Mouse (Mus musculus) liver, embryonic 14.5 days (tissue): ENCODE results near the gene Zmym3.
"Not testable (repeated sequence)": the region's sequence is repeated elsewhere in the genome, so short reads cannot be mapped to it uniquely, and the experiment has no call there.

Experiments
- CTCF ChIP-seq: IDR thresholded peaks from 2 replicates; pipeline ENCODE4 v1.5.1; 2016; ENCODE audit warnings: antibody characterized with exemption, low read depth, control low read depth
- EP300 ChIP-seq: IDR thresholded peaks from 2 replicates; pipeline ENCODE4 v1.6.1; 2016; ENCODE audit warnings: antibody characterized with exemption, low read depth

DNA sequence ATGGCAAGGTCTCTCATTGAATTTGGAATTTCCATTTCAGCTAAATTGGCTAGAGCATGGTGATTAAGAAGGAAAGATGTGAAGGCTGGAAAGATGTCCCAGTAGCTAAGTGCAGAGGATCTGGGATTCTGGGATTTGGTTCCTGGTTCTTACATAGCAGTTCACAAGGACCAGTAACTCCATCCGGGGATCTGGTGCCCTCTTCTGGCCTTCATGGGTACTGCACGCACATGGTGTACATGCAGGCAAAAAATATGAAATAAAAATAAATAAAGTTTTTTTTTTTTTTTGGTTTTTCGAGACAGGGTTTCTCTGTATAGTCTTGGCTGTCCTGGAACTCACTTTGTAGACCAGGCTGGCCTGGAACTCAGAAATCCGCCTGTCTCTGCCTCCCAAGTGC, 61.7 kb downstream of the Zmym3 start:
- TF ChIP-seq EP300, result not testable (repeated sequence)
- peak; percentile 64 for TF ChIP-seq CTCF
